In genomic region chr3:106014546-106014945, GRCm38 (mm10) we compare ENCODE assay signal across 25 mouse cellular contexts. TPM values are rescaled to one million over a fixed set of nuclear protein-coding genes. Genes with fewer than 3 reads are reported as not detected.
"Had no signal": no experiment of that assay in that cellular context is flagged by ENCODE, and none has a peak within 500 bp of the region (broad histone marks: within the 10 kb centered on the region; RNA-seq: fewer than 3 reads in every experiment).

TSS of gene Pifo (minus strand) at chr3:106014646.

- H3K4me3 ChIP-seq: liver, embryonic 12.5 days; lung, embryonic 15.5 days; midbrain, embryonic 10.5 days; midbrain, embryonic 12.5 days; myocyte; neural tube, embryonic 13.5 days; neural tube, embryonic 15.5 days had no signal

- ATAC-seq: liver, embryonic 12.5 days; midbrain, embryonic 16.5 days had no signal

- H3K27me3 ChIP-seq: liver, embryonic 12.5 days; lung, embryonic 15.5 days; midbrain, embryonic 12.5 days; neural tube, embryonic 13.5 days; neural tube, embryonic 15.5 days had no signal

- H3K4me1 ChIP-seq: liver, embryonic 12.5 days; lung, embryonic 15.5 days; midbrain, embryonic 10.5 days; midbrain, embryonic 12.5 days; neural tube, embryonic 13.5 days; neural tube, embryonic 15.5 days had no signal

- DNase-seq: lung, adult 2 months; lung, postnatal 14 days; lung, postnatal 4 days; midbrain, embryonic 14.5 days; retina, postnatal 1 day; right cerebral cortex, adult 18-20 months; right cerebral cortex, postnatal 25 days; right cerebral cortex, postnatal 4 days; spleen, adult 18-20 months; thymus, adult 18-20 months; thymus, postnatal 14 days; thymus, postnatal 36 days had no signal

- H3K9me3 ChIP-seq: liver, embryonic 12.5 days; lung, embryonic 15.5 days; midbrain, embryonic 10.5 days; midbrain, embryonic 12.5 days; neural tube, embryonic 13.5 days; neural tube, embryonic 15.5 days had no signal

- H3K36me3 ChIP-seq: liver, embryonic 12.5 days; lung, embryonic 15.5 days; midbrain, embryonic 10.5 days; midbrain, embryonic 12.5 days; neural tube, embryonic 13.5 days; neural tube, embryonic 15.5 days had no signal

- H3K9ac ChIP-seq: liver, embryonic 12.5 days; liver, embryonic 14.5 days; lung, embryonic 15.5 days; midbrain, embryonic 12.5 days; neural tube, embryonic 13.5 days; neural tube, embryonic 15.5 days had no signal

- H3K27ac ChIP-seq: liver, embryonic 12.5 days; liver, embryonic 14.5 days; lung, embryonic 15.5 days; midbrain, embryonic 10.5 days; midbrain, embryonic 12.5 days; neural tube, embryonic 13.5 days; neural tube, embryonic 15.5 days had no signal

- H3K4me2 ChIP-seq: liver, embryonic 12.5 days; lung, embryonic 15.5 days; midbrain, embryonic 12.5 days; neural tube, embryonic 13.5 days; neural tube, embryonic 15.5 days had no signal

RNA-seq across cellular contexts. Expression of gene Pifo, which starts in this region (rescaled TPM):
- polyA plus RNA-seq: liver, embryonic 12.5 days; liver, embryonic 14.5 days; liver, embryonic 16.5 days; myocyte; neural tube, embryonic 11.5 days; small intestine, adult 2 months; stomach, embryonic 16.5 days had no signal
